Mouse (Mus musculus): ENCODE measurements around the gene Nfyb. TPM values are rescaled to one million over a fixed set of nuclear protein-coding genes. Genes with fewer than 3 reads are reported as not detected.

Nfyb gene
- total and polyA plus RNA-seq, 2 experiments from 2014 or later, result 27.3 to 34.4 TPM

DNA sequence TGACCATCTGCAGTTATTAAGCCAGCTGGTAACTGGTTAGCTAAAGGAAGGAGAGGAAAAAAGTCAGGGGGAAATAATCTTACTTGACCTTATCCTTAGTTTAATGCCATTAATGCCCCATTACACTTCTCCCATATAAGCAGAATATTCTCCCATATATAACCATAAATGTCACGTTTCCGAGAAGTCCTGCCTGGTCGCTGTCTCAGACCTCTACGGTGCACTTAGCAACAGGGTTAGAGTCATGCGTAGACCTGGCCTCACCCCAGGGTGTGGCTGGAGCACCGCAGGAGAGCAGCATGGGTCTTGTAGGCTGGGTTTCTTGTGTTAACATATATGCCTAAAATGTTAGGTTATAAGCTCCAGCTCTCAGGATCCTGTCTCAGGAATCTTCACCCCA lies 13.2 kb downstream of the Nfyb start:
- no peak overlapping the region for H3K9ac ChIP-seq (replicated peaks; ENCODE audit: low read length)
- no peak overlapping the region for H3K4me2 ChIP-seq (ENCODE audit: low read depth, low read length)
- H3K36me3 ChIP-seq (ENCODE audit: insufficient read depth, low read length), result peaks cover 78% of the 10 kb centered on the region
- DNase-seq (ENCODE audit: low spot score), result no peak
- H3K27me3 ChIP-seq (ENCODE audit: insufficient read depth, low read length), result no peaks in the 10 kb centered on the region
- 94% methylated on average over 6 of the region's 6 CpGs for WGBS
- TF ChIP-seq CTCF (IDR thresholded peaks at IDR 0.05; ENCODE audit: low read depth), result no peak
- no peak overlapping the region for H3K4me3 ChIP-seq (ENCODE audit: low read length)
- no peak overlapping the region for H3K27ac ChIP-seq
- H3K9me3 ChIP-seq (ENCODE audit: low read length), result no peaks in the 10 kb centered on the region
- H3K4me1 ChIP-seq (ENCODE audit: insufficient read depth, low read length), result no peaks in the 10 kb centered on the region
- ATAC-seq, result no peak

DNA sequence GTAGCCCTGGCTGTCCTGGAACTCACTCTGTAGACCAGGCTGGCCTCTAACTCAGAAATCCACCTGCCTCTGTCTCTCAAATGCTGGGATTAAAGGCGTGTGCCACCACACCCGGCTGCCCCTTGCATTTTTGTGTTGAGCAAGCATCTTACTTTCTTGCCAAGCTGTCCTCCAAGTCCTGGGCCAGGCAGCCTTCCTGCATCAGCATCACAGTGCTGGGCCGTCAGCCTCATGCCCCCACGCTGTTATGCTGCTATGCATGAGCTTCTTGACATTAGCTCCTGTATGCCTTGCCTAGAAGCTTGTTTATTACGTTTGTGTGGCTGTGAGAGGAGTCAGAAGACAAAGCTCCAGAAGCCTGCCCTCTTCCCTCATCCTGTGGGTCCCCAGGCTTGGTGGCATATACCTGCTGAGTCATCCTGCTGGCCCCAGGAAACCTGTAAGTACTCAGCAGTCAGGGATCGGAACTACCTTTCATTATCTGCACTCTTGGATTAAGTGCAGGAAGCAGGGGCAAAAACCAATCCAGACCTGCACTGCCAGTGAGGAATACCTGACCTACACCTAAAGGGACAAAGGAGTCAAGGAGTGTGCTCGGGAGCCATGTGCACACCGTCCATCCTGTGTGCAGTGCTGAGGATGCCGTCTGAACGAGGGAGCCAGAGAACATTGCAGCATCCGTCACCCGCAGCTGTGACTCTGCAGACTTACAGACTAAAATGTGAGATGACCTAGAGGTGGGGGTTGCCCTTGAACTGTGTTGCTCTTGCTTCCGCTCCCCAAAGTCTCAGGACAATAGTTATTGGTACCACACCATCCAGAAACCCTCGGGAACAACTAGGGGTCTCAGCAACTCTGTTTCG lies 16.7 kb downstream of the Nfyb start:
- Histone ChIP-seq H3K9ac (replicated peaks; ENCODE audit: low read length) (no peak overlapping the region), H3K36me3 (ENCODE audit: insufficient read depth, low read length) (peaks cover 44% of the 10 kb centered on the region), H3K27ac (no peak overlapping the region), H3K4me3 (ENCODE audit: low read length) (no peak overlapping the region), H3K9me3 (ENCODE audit: low read length) (no peaks in the 10 kb centered on the region), H3K27me3 (ENCODE audit: insufficient read depth, low read length) (no peaks in the 10 kb centered on the region), H3K4me2 (ENCODE audit: low read depth, low read length) (no peak overlapping the region), H3K4me1 (ENCODE audit: insufficient read depth, low read length) (no peaks in the 10 kb centered on the region)
- no peak for TF ChIP-seq CTCF (IDR thresholded peaks at IDR 0.05; ENCODE audit: low read depth)
- ATAC-seq (no peak), DNase-seq (ENCODE audit: low spot score) (no peak)
- 90% methylated on average over 15 of the region's 15 CpGs for WGBS

DNA sequence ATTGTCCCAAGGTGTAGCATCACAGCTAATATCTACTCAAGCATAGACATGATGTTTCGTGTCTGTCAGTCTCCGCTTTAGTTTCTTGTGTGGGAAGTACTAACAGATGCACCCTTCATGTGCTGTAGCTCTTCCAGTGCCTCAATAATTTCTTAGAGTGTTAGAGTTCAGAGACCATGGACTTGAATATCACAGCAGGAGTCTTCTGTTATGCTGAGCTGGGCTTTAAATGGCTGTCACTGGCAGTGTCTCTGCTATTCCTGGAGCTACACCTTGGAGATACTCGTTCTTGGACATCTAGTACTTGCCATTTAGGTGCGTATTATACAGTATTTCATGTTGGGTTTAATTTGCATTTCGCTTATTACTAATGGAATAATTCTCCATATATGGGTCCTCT lies 18.6 kb downstream of the Nfyb start:
- Histone ChIP-seq H3K27me3 (ENCODE audit: insufficient read depth, low read length) (no peaks in the 10 kb centered on the region), H3K4me1 (ENCODE audit: insufficient read depth, low read length) (no peaks in the 10 kb centered on the region), H3K9me3 (ENCODE audit: low read length) (no peaks in the 10 kb centered on the region), H3K9ac (replicated peaks; ENCODE audit: low read length) (no peak overlapping the region), H3K27ac (no peak overlapping the region), H3K4me2 (ENCODE audit: low read depth, low read length) (no peak overlapping the region), H3K4me3 (ENCODE audit: low read length) (no peak overlapping the region), H3K36me3 (ENCODE audit: insufficient read depth, low read length) (peaks cover 26% of the 10 kb centered on the region)
- DNase-seq (ENCODE audit: low spot score) (no peak), ATAC-seq (no peak)
- no peak for TF ChIP-seq CTCF (IDR thresholded peaks at IDR 0.05; ENCODE audit: low read depth)
- 88% methylated on average over 5 of the region's 5 CpGs for WGBS

DNA sequence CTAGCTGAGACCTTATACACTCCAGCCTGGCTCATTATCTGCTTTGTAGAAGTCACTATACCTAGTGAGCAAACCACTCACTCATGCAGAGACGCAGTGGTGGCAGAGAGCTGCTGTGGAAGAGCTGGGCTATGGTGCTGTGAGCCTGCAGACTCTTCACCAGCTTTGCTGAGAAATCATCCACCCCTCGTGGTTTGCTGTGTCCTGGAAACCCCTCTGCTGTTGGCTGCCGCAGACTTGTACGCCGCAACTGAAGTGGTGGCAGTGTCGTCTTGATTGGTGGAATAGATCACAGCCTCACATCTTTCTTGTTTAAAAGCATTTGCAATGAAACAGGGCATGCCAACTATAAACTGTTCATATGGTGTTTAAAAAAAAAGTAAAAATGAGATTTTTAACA lies 19.6 kb downstream of the Nfyb start:
- Histone ChIP-seq H3K27me3 (ENCODE audit: insufficient read depth, low read length) (no peaks in the 10 kb centered on the region), H3K4me3 (ENCODE audit: low read length) (no peak overlapping the region), H3K4me2 (ENCODE audit: low read depth, low read length) (no peak overlapping the region), H3K9me3 (ENCODE audit: low read length) (no peaks in the 10 kb centered on the region), H3K36me3 (ENCODE audit: insufficient read depth, low read length) (peaks cover 20% of the 10 kb centered on the region), H3K4me1 (ENCODE audit: insufficient read depth, low read length) (no peaks in the 10 kb centered on the region), H3K9ac (replicated peaks; ENCODE audit: low read length) (no peak overlapping the region), H3K27ac (no peak overlapping the region)
- TF ChIP-seq CTCF (IDR thresholded peaks at IDR 0.05; ENCODE audit: low read depth), result no peak
- WGBS, result 89% methylated on average over 6 of the region's 6 CpGs
- ATAC-seq, result no peak
- DNase-seq (ENCODE audit: low spot score), result no peak

DNA sequence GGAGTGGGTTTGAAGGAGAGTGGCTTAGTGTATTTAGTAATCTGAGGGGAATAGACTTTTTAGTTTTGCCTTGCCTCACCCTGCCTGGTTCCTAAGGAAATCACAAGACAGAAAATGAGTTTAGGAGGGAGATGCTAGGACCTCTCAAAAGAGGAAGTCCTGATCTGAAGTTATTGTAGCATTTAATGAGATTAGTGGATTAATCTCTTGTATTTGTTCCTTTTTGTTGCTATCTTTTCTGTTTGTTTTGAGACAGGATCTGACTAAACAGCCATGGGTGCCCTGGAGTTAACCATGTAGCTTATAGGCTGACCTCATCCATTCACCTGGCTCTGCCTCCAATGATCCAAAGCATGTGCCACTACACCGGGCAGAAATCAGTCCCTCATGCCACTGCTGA lies 21.4 kb downstream of the Nfyb start:
- DNase-seq (ENCODE audit: low spot score) (no peak), ATAC-seq (no peak)
- Histone ChIP-seq H3K9ac (replicated peaks; ENCODE audit: low read length) (no peak overlapping the region), H3K27me3 (ENCODE audit: insufficient read depth, low read length) (no peaks in the 10 kb centered on the region), H3K4me1 (ENCODE audit: insufficient read depth, low read length) (no peaks in the 10 kb centered on the region), H3K9me3 (ENCODE audit: low read length) (no peaks in the 10 kb centered on the region), H3K36me3 (ENCODE audit: insufficient read depth, low read length) (peaks cover 22% of the 10 kb centered on the region; the same call in 1 of the 2 replicates), H3K4me3 (ENCODE audit: low read length) (no peak overlapping the region), H3K27ac (no peak overlapping the region), H3K4me2 (ENCODE audit: low read depth, low read length) (no peak overlapping the region)
- WGBS, result 76% methylated on average over 1 of the region's 1 CpGs
- no peak for TF ChIP-seq CTCF (IDR thresholded peaks at IDR 0.05; ENCODE audit: low read depth)

DNA sequence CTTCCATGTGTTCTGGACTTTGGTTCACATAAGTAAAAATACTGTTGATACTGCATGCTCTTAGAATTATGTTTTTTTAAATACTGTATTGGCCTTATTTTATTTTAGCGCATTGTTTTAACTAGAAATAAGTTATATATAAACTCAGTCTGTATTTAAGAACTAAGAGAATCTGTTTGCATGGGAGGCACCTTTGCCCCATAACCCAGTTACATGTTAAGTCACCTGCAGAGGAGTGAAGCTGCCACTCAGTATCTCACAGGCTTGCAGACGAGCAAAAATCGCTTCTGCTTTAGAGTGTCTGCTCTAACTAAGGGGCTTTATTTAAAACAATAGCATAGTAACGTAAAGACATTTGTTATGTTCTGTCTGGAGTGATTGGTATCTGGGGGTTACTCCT lies 22.1 kb downstream of the Nfyb start:
- no peak for TF ChIP-seq CTCF (IDR thresholded peaks at IDR 0.05; ENCODE audit: low read depth)
- Histone ChIP-seq H3K4me3 (ENCODE audit: low read length) (no peak overlapping the region), H3K9ac (replicated peaks; ENCODE audit: low read length) (no peak overlapping the region), H3K27ac (no peak overlapping the region), H3K9me3 (ENCODE audit: low read length) (no peaks in the 10 kb centered on the region), H3K27me3 (ENCODE audit: insufficient read depth, low read length) (no peaks in the 10 kb centered on the region), H3K4me1 (ENCODE audit: insufficient read depth, low read length) (no peaks in the 10 kb centered on the region), H3K36me3 (ENCODE audit: insufficient read depth, low read length) (peaks cover 17% of the 10 kb centered on the region; the same call in 1 of the 2 replicates), H3K4me2 (ENCODE audit: low read depth, low read length) (no peak overlapping the region)
- ATAC-seq (no peak), DNase-seq (ENCODE audit: low spot score) (no peak)
- WGBS, result 87% methylated on average over 4 of the region's 4 CpGs

DNA sequence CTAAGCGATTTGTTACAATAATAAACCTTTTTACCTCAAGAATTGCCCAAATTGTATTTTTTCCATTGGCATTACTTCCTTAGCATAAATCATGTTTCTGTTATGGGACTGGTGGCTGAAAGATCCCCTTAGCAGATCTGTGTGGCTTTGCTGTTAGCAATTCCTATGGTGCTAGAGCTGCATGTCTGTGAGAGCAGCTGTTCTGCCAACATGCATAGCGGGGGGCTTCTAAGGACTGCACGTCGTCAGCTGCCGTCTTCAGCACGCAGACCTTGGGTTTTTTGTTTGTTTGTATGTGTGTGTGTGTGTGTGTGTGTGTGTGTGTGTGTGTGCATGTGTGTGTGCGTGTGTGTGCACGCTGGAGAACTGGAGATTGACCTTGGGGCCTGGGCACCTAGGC lies 22.6 kb downstream of the Nfyb start:
- no peak overlapping the region for H3K4me3 ChIP-seq (ENCODE audit: low read length)
- H3K4me2 ChIP-seq (ENCODE audit: low read depth, low read length), result no peak overlapping the region
- H3K9ac ChIP-seq (replicated peaks; ENCODE audit: low read length), result no peak overlapping the region
- no peak for TF ChIP-seq CTCF (IDR thresholded peaks at IDR 0.05; ENCODE audit: low read depth)
- no peak overlapping the region for H3K27ac ChIP-seq
- H3K36me3 ChIP-seq (ENCODE audit: insufficient read depth, low read length), result peaks cover 15% of the 10 kb centered on the region; the same call in 1 of the 2 replicates
- no peaks in the 10 kb centered on the region for H3K4me1 ChIP-seq (ENCODE audit: insufficient read depth, low read length)
- peak; percentile 50 for DNase-seq (ENCODE audit: low spot score)
- H3K9me3 ChIP-seq (ENCODE audit: low read length), result no peaks in the 10 kb centered on the region
- ATAC-seq, result 0 out of 2 replicates have a peak, but pooled peaks have one; percentile 27
- H3K27me3 ChIP-seq (ENCODE audit: insufficient read depth, low read length), result no peaks in the 10 kb centered on the region
- WGBS, result 51% methylated on average over 8 of the region's 8 CpGs
